Mouse (Mus musculus) erythroblast, embryonic 14.5 days (primary cell): Measurements from ENCODE around the gene Prkce.

Source experiments
- GATA1 ChIP-seq: IDR thresholded peaks from 2 replicates; pipeline ENCODE4 v1.6.1; 2012; ENCODE audit warnings: low read length, inconsistent platforms, mixed read lengths
- TAL1 ChIP-seq: IDR thresholded peaks from 3 replicates; pipeline ENCODE4 v1.6.1; 2012; ENCODE audit warnings: low read length, inconsistent platforms, mixed read lengths

GRCm38 (mm10) chr17:86331835-86332234 lies 164.2 kb downstream of the Prkce start:
- TF ChIP-seq TAL1 (no peak), GATA1 (no peak)
